Comparison of ENCODE assay signal across 20 mouse cellular contexts in the genomic region with DNA sequence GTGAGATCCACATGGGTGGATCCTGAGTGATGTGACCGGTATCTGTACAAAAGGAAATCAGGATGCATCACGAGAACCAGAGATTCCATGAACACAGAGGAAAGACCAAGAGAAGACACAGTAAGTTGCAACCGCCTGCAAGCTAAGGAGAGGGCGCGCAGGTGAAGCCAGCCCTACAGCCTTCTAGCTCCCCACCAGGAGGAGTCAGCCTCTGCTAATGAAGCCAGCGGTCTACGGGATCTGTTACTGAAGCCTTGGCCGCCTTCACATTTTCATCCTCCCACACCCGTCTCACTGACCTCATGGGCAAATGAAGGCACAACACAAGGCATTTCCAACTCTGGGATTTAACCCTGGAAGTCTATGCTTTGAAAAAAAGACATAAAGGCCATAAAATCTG. TPM values are rescaled to one million over a fixed set of nuclear protein-coding genes. Genes with fewer than 3 reads are reported as not detected.
A peak's percentile ranks its signal among the peaks of the same experiment; 100 is the strongest.
DNase-seq lines count a peak whose midpoint lies in the region; ATAC-seq and TF ChIP-seq lines count a peak whose summit lies in the region.
"Had no signal": no experiment of that assay in that cellular context is flagged by ENCODE, and none has a peak within 500 bp of the region (broad histone marks: within the 10 kb centered on the region; RNA-seq: fewer than 3 reads in every experiment).

No protein-coding gene starts in this region.

- no peak overlapping the region for H3K9ac ChIP-seq in kidney, postnatal 0 days (ENCODE audit: low read depth, low read length)
- H3K9ac ChIP-seq: embryonic facial prominence, embryonic 12.5 days; forebrain, embryonic 15.5 days; hindbrain, embryonic 12.5 days had no signal

- no peak overlapping the region for H3K4me2 ChIP-seq in kidney, postnatal 0 days (ENCODE audit: low read length)
- H3K4me2 ChIP-seq: embryonic facial prominence, embryonic 12.5 days; forebrain, embryonic 15.5 days; hindbrain, embryonic 12.5 days had no signal

- ATAC-seq in kidney, postnatal 0 days (replicated peaks; ENCODE audit: low FRiP score, low read depth) = no peak
- no peak for ATAC-seq in granulocyte monocyte progenitor cell, adult 5-6 weeks (replicated peaks; ENCODE audit: poor library complexity, severe bottlenecking)
- ATAC-seq: forebrain, embryonic 15.5 days; hindbrain, embryonic 16.5 days; Patski had no signal

- no peak overlapping the region for H3K4me3 ChIP-seq in kidney, postnatal 0 days (replicated peaks; ENCODE audit: low read depth, low read length)
- H3K4me3 ChIP-seq: embryonic facial prominence, embryonic 12.5 days; forebrain, embryonic 15.5 days; heart, embryonic 10.5 days; hindbrain, embryonic 12.5 days had no signal

- peaks cover 26% of the 10 kb centered on the region for H3K4me1 ChIP-seq in kidney, postnatal 0 days (replicated peaks; ENCODE audit: insufficient read depth, low read length)

- DNase-seq in embryo, embryonic 10 days (ENCODE audit: low spot score) = peak; percentile 24
- no peak for DNase-seq in embryo, embryonic 10.5 days (ENCODE audit: low spot score)
- peak; percentile 71 for DNase-seq in kidney, postnatal 0 days (ENCODE audit: low spot score)
- no peak for DNase-seq in kidney, postnatal 4 days
- DNase-seq in ZHBTc4 (ENCODE audit: low read depth, low spot score) = peak; percentile 36
- DNase-seq in right cerebral cortex, adult 2 months (ENCODE audit: low spot score in 2 of 2) = no peak
- DNase-seq: adrenal gland, adult 2 months; adrenal gland, postnatal 25 days; cerebellum, adult 18-20 months; cerebellum, postnatal 10 days; gastrocnemius, postnatal 14 days; heart, postnatal 10 days; heart, postnatal 4 days had no signal

- H3K27me3 ChIP-seq in kidney, postnatal 0 days (ENCODE audit: insufficient read depth, low read length) = no peaks in the 10 kb centered on the region
- H3K27me3 ChIP-seq: embryonic facial prominence, embryonic 12.5 days; forebrain, embryonic 15.5 days; hindbrain, embryonic 12.5 days; Patski had no signal

- peak; percentile 55 for TF ChIP-seq CTCF in kidney, postnatal 0 days (IDR thresholded peaks at IDR 0.05; ENCODE audit: low read depth)

- H3K27ac ChIP-seq in kidney, postnatal 0 days = no peak overlapping the region
- H3K27ac ChIP-seq: embryonic facial prominence, embryonic 12.5 days; forebrain, embryonic 15.5 days; heart, embryonic 10.5 days; hindbrain, embryonic 12.5 days had no signal

- H3K9me3 ChIP-seq in kidney, postnatal 0 days (replicated peaks; ENCODE audit: low read length) = no peaks in the 10 kb centered on the region
- H3K9me3 ChIP-seq: embryonic facial prominence, embryonic 12.5 days; forebrain, embryonic 15.5 days; heart, embryonic 10.5 days; hindbrain, embryonic 12.5 days had no signal

- WGBS in kidney, postnatal 0 days = 61% methylated on average over 9 of the region's 9 CpGs

- H3K36me3 ChIP-seq in kidney, postnatal 0 days (ENCODE audit: insufficient read depth, low read length) = no peaks in the 10 kb centered on the region
- H3K36me3 ChIP-seq: forebrain, embryonic 15.5 days; heart, embryonic 10.5 days had no signal

RNA-seq across cellular contexts. Expression of gene Lrig1, which starts 38.0 kb away (rescaled TPM):
- polyA plus RNA-seq in kidney, postnatal 0 days (2015; fragmentation: Nextera tagmentation; extraction: Ambion mirVana) = 6.1 and 8.3 TPM in 2 replicates
- 0.37 and 2.0 TPM in 2 replicates for total RNA-seq in granulocyte monocyte progenitor cell, adult 5-6 weeks (2014; fragmentation: Nextera tagmentation)
- total RNA-seq in granulocyte monocyte progenitor cell, adult 5-6 weeks (2017) = not detected in 2 replicates

Comparison
In these comparisons a context has a peak if more than half of its experiments do, and no peak if none do; other contexts are left out.
1. DNase-seq: peak in embryo, embryonic 10 days (single experiment), kidney, postnatal 0 days (single experiment) and ZHBTc4 (single experiment); none in embryo, embryonic 10.5 days (single experiment), kidney, postnatal 4 days (0 of 2) and right cerebral cortex, adult 2 months (0 of 2).